Mouse (Mus musculus): ENCODE results near the gene Osbp. TPM values are rescaled to one million over a fixed set of nuclear protein-coding genes. Genes with fewer than 3 reads are reported as not detected.

Osbp gene
- total and polyA plus RNA-seq, 2 experiments from 2014 or later, result 5.1 to 43.2 TPM

GRCm38 (mm10) chr19:11964266-11964665 is 1.5 kb upstream of the Osbp start:
- ATAC-seq (ENCODE audit: insufficient read depth, low read depth) (no peak), DNase-seq (ENCODE audit: low spot score) (no peak)
- Histone ChIP-seq H3K9ac (replicated peaks; ENCODE audit: low read depth, low read length) (no peak overlapping the region), H3K4me1 (ENCODE audit: control insufficient read depth, insufficient read depth) (peaks cover 26% of the 10 kb centered on the region), H3K36me3 (replicated peaks; ENCODE audit: control insufficient read depth, insufficient read depth, low read length) (no peaks in the 10 kb centered on the region), H3K9me3 (replicated peaks; ENCODE audit: control insufficient read depth, low read length) (no peaks in the 10 kb centered on the region), H3K27me3 (ENCODE audit: control insufficient read depth, insufficient read depth, low read length) (no peaks in the 10 kb centered on the region), H3K4me3 (ENCODE audit: low read depth, low read length) (no peak overlapping the region), H3K27ac (ENCODE audit: low read depth) (peak overlapping the region; percentile 74), H3K4me2 (ENCODE audit: low read depth, low read length) (no peak overlapping the region)
- TF ChIP-seq EP300 (IDR thresholded peaks at IDR 0.05; ENCODE audit: low read depth), result no peak
- TF ChIP-seq CTCF (IDR thresholded peaks at IDR 0.05; ENCODE audit: low read depth), result no peak
- WGBS, result 97% methylated on average over 1 of the region's 1 CpGs

GRCm38 (mm10) chr19:11966201-11966636 is 478 bp downstream of the Osbp start:
- H3K27me3 ChIP-seq (ENCODE audit: control insufficient read depth, insufficient read depth, low read length), result no peaks in the 10 kb centered on the region
- peak overlapping the region; percentile 94 for H3K27ac ChIP-seq (ENCODE audit: low read depth)
- ATAC-seq (ENCODE audit: insufficient read depth, low read depth) (no peak), DNase-seq (ENCODE audit: low spot score) (no peak)
- H3K4me1 ChIP-seq (ENCODE audit: control insufficient read depth, insufficient read depth), result peaks cover 41% of the 10 kb centered on the region
- no peak for TF ChIP-seq CTCF (IDR thresholded peaks at IDR 0.05; ENCODE audit: low read depth)
- TF ChIP-seq EP300 (IDR thresholded peaks at IDR 0.05; ENCODE audit: low read depth), result no peak
- 0% methylated on average over 18 of the region's 18 CpGs for WGBS
- peak overlapping the region; percentile 87 for H3K4me2 ChIP-seq (ENCODE audit: low read depth, low read length)
- peak overlapping the region; percentile 67 for H3K4me3 ChIP-seq (ENCODE audit: low read depth, low read length)
- H3K9ac ChIP-seq (replicated peaks; ENCODE audit: low read depth, low read length), result peak overlapping the region; percentile 95
- peaks cover 8% of the 10 kb centered on the region for H3K36me3 ChIP-seq (replicated peaks; ENCODE audit: control insufficient read depth, insufficient read depth, low read length)
- no peaks in the 10 kb centered on the region for H3K9me3 ChIP-seq (replicated peaks; ENCODE audit: control insufficient read depth, low read length)

- Histone ChIP-seq H3K36me3 (replicated peaks; ENCODE audit: control insufficient read depth, insufficient read depth, low read length) (peaks cover 40% of the 10 kb centered on the region), H3K9ac (replicated peaks; ENCODE audit: low read depth, low read length) (no peak overlapping the region), H3K4me1 (ENCODE audit: control insufficient read depth, insufficient read depth) (peaks cover 46% of the 10 kb centered on the region), H3K4me2 (ENCODE audit: low read depth, low read length) (peak overlapping the region; percentile 45), H3K27ac (ENCODE audit: low read depth) (peak overlapping the region; percentile 88), H3K9me3 (replicated peaks; ENCODE audit: control insufficient read depth, low read length) (no peaks in the 10 kb centered on the region), H3K4me3 (ENCODE audit: low read depth, low read length) (peak overlapping the region; percentile 10), H3K27me3 (ENCODE audit: control insufficient read depth, insufficient read depth, low read length) (no peaks in the 10 kb centered on the region)
- DNase-seq (ENCODE audit: low spot score) (peak; percentile 91), ATAC-seq (ENCODE audit: insufficient read depth, low read depth) (no peak)
- no peak for TF ChIP-seq CTCF (IDR thresholded peaks at IDR 0.05; ENCODE audit: low read depth)
- TF ChIP-seq EP300 (IDR thresholded peaks at IDR 0.05; ENCODE audit: low read depth), result peak; percentile 60
- 32% methylated on average over 9 of the region's 9 CpGs for WGBS
Observed at GRCm38 (mm10) chr19:11969155-11970050, 3.7 kb downstream of the Osbp start.

- DNase-seq (ENCODE audit: low spot score), result no peak
- Histone ChIP-seq H3K9ac (replicated peaks; ENCODE audit: low read depth, low read length) (no peak overlapping the region), H3K27me3 (ENCODE audit: control insufficient read depth, insufficient read depth, low read length) (no peaks in the 10 kb centered on the region), H3K9me3 (replicated peaks; ENCODE audit: control insufficient read depth, low read length) (no peaks in the 10 kb centered on the region), H3K36me3 (replicated peaks; ENCODE audit: control insufficient read depth, insufficient read depth, low read length) (peaks cover 75% of the 10 kb centered on the region), H3K27ac (ENCODE audit: low read depth) (0 out of 2 replicates have a peak overlapping the region, but pooled peaks have one; percentile 9), H3K4me2 (ENCODE audit: low read depth, low read length) (no peak overlapping the region), H3K4me1 (ENCODE audit: control insufficient read depth, insufficient read depth) (peaks cover 44% of the 10 kb centered on the region), H3K4me3 (ENCODE audit: low read depth, low read length) (no peak overlapping the region)
- no peak for TF ChIP-seq EP300 (IDR thresholded peaks at IDR 0.05; ENCODE audit: low read depth)
- no peak for TF ChIP-seq CTCF (IDR thresholded peaks at IDR 0.05; ENCODE audit: low read depth)
- ATAC-seq (ENCODE audit: insufficient read depth, low read depth), result no peak
- 69% methylated on average over 13 of the region's 13 CpGs for WGBS
Observed at GRCm38 (mm10) chr19:11973511-11974222, 7.9 kb downstream of the Osbp start.

GRCm38 (mm10) chr19:11974223-11974540 is 8.4 kb downstream of the Osbp start:
- ATAC-seq (ENCODE audit: insufficient read depth, low read depth), result no peak
- WGBS, result 80% methylated on average over 2 of the region's 2 CpGs
- DNase-seq (ENCODE audit: low spot score), result no peak
- no peaks in the 10 kb centered on the region for H3K27me3 ChIP-seq (ENCODE audit: control insufficient read depth, insufficient read depth, low read length)
- H3K4me3 ChIP-seq (ENCODE audit: low read depth, low read length), result no peak overlapping the region
- peaks cover 38% of the 10 kb centered on the region for H3K4me1 ChIP-seq (ENCODE audit: control insufficient read depth, insufficient read depth)
- no peaks in the 10 kb centered on the region for H3K9me3 ChIP-seq (replicated peaks; ENCODE audit: control insufficient read depth, low read length)
- TF ChIP-seq EP300 (IDR thresholded peaks at IDR 0.05; ENCODE audit: low read depth), result no peak
- no peak for TF ChIP-seq CTCF (IDR thresholded peaks at IDR 0.05; ENCODE audit: low read depth)
- H3K36me3 ChIP-seq (replicated peaks; ENCODE audit: control insufficient read depth, insufficient read depth, low read length), result peaks cover 80% of the 10 kb centered on the region
- no peak overlapping the region for H3K9ac ChIP-seq (replicated peaks; ENCODE audit: low read depth, low read length)
- H3K27ac ChIP-seq (ENCODE audit: low read depth), result no peak overlapping the region
- H3K4me2 ChIP-seq (ENCODE audit: low read depth, low read length), result no peak overlapping the region
